Mouse (Mus musculus) midbrain, embryonic 15.5 days (tissue): ENCODE measurements around the gene AU021092. TPM values are rescaled to one million over a fixed set of nuclear protein-coding genes. Genes with fewer than 3 reads are reported as not detected.
A peak's percentile ranks its signal among the peaks of the same experiment; 100 is the strongest.

Source experiments
- ATAC-seq: fragments of 200-750 bp; cut with Nextera tagmentation; replicated peaks from 2 replicates; pipeline ENCODE4 v1.8.0; 2017; ENCODE audit warnings: moderate TSS enrichment
- H3K27ac ChIP-seq: fragments of 300-500 bp; sonication (generic); 2 replicates; pipeline ENCODE4 v1.5.1; 2015; ENCODE audit warnings: mild to moderate bottlenecking, inconsistent platforms
- H3K27me3 ChIP-seq: fragments of 300-500 bp; sonication (generic); replicated peaks from 2 replicates; pipeline ENCODE4 v1.6.1; 2015; ENCODE audit warnings: inconsistent platforms
- H3K36me3 ChIP-seq: fragments of 300-500 bp; sonication (generic); replicated peaks from 2 replicates; pipeline ENCODE4 v1.6.1; 2015; ENCODE audit warnings: inconsistent platforms
- H3K4me1 ChIP-seq: fragments of 300-500 bp; sonication (generic); 2 replicates; pipeline ENCODE4 v1.6.1; 2015; ENCODE audit warnings: inconsistent platforms
- H3K4me2 ChIP-seq: fragments of 300-500 bp; sonication (generic); 2 replicates; pipeline ENCODE4 v1.6.1; 2015; ENCODE audit warnings: inconsistent platforms, mild to moderate bottlenecking, moderate library complexity
- H3K4me3 ChIP-seq: fragments of 300-500 bp; sonication (generic); 2 replicates; pipeline ENCODE4 v1.5.1; 2015; ENCODE audit warnings: mild to moderate bottlenecking, inconsistent platforms
- H3K9ac ChIP-seq: fragments of 300-500 bp; sonication (generic); 2 replicates; pipeline ENCODE4 v1.6.1; 2015; ENCODE audit warnings: mild to moderate bottlenecking, inconsistent platforms
- H3K9me3 ChIP-seq: fragments of 300-500 bp; sonication (generic); 2 replicates; pipeline ENCODE4 v1.6.1; 2016; ENCODE audit warnings: inconsistent platforms
- WGBS: fragments of 180-500 bp; shearing (Covaris S2); methylation state at CpG from one replicate; pipeline ENCODE4 v1.1.7; 2015; ENCODE audit warnings: mixed read lengths; 5-methylcytosine and 5-hydroxymethylcytosine counted together
- polyA plus RNA-seq: library from polyadenylated mRNA; unstranded; fragments of >200 nt; fragmentation: Nextera tagmentation; extraction: Ambion mirVana; gene quantifications from 2 replicates; pipeline ENCODE4 v1.2.1, GENCODE M21; 2015

Gene AU021092
- polyA plus RNA-seq = 14.8 and 15.9 TPM in 2 replicates

DNA sequence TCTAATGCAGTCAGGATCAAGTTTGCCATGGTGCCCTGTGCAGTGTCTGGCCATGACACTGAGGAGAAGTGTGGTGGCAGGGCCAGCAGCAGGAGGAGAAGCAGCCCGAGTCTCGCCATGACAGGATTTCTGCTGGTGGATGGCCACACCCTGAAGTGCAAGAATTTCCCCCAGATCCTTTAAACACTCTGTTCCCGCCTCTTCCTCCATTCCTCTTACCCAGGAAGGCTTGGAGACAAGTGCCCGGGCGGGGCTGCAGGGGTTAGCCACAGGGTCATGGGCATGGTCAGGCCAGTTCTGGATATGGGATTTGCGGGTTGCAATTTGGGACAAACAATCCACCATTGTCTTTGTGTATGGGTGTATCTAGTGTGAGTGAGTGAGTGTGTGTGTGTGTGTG, at the start of gene AU021092:
AU021092 (minus strand) TSS at position 160 of the 400 bp plus-strand sequence.
- H3K27ac ChIP-seq = 0 out of 2 replicates have a peak within 1 kb of the TSS, but pooled peaks have one; percentile 29
- no peaks in the 10 kb centered on the region for H3K9me3 ChIP-seq

DNA sequence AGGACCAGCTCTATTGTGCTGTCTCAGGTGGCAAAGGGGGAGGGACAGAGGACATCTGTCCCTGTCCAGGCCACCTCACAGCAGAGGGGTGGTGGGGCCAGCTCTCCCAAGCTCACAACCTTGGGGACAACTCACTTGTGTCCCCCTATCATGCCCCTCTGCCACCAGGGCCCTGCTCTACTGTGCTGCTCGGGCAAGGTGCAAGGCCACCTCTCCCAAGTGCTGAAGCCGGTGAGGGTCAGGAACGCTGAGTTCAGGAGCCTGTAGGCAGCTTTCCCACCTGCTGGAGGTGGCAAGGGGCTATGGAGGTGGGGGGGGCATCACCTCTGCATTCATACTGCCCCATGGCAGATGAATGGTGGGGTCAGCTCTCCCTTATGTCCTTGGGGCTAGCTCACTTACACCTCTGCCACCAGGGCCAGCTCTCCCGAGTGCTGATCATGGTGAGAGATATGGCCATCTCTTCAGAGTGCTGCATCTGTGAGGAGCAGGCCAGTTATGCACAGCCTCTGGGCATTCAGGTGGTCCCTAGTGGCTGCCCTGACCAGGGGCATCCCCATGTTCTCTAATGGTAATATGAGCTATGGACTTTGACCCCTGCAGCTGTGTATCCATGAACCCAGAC, 49.4 kb upstream of the AU021092 start:
- Histone ChIP-seq H3K4me3 (no peak overlapping the region), H3K9ac (no peak overlapping the region), H3K4me1 (no peaks in the 10 kb centered on the region), H3K4me2 (no peak overlapping the region), H3K27me3 (no peaks in the 10 kb centered on the region), H3K36me3 (no peaks in the 10 kb centered on the region), H3K27ac (no peak overlapping the region), H3K9me3 (no peaks in the 10 kb centered on the region)
- no peak for ATAC-seq
- WGBS = 90% methylated on average over 4 of the region's 4 CpGs

More for the DNA sequence above, at the start of gene AU021092:
- Histone ChIP-seq H3K4me1 (no peaks in the 10 kb centered on the region), H3K4me3 (no peak within 1 kb of the TSS), H3K36me3 (no peaks in the 10 kb centered on the region), H3K27me3 (peaks cover 3% of the 10 kb centered on the region; the same call in 1 of the 2 replicates), H3K4me2 (no peak within 1 kb of the TSS), H3K9ac (no peak within 1 kb of the TSS)
- no peak for ATAC-seq
- WGBS = 85% methylated on average over 6 of the region's 6 CpGs

DNA sequence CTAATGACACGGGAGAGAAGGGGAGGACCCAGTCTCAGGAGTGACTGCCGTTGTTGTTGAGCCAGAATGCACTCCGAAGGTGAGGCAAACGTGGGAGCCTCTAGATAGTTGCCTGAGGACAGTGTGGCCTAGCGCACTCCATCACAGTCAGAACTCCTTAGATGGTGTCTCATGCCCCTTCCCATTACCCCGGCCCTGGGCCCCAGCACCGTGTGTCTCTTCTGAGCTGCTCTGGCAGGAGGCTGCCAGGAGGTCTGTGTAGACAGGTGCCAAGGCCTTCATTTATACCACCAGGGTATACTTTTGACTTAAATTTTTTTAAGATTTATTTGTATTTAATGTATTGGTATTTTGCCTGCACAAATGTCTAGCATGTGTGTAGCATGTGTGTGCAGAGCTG, 41.8 kb upstream of the AU021092 start:
- no peak overlapping the region for H3K4me3 ChIP-seq
- WGBS = 89% methylated on average over 7 of the region's 7 CpGs
- no peaks in the 10 kb centered on the region for H3K9me3 ChIP-seq
- no peak overlapping the region for H3K4me2 ChIP-seq
- H3K27me3 ChIP-seq = no peaks in the 10 kb centered on the region
- no peak overlapping the region for H3K27ac ChIP-seq
- H3K36me3 ChIP-seq = no peaks in the 10 kb centered on the region
- H3K4me1 ChIP-seq = no peaks in the 10 kb centered on the region
- ATAC-seq = no peak
- H3K9ac ChIP-seq = no peak overlapping the region

DNA sequence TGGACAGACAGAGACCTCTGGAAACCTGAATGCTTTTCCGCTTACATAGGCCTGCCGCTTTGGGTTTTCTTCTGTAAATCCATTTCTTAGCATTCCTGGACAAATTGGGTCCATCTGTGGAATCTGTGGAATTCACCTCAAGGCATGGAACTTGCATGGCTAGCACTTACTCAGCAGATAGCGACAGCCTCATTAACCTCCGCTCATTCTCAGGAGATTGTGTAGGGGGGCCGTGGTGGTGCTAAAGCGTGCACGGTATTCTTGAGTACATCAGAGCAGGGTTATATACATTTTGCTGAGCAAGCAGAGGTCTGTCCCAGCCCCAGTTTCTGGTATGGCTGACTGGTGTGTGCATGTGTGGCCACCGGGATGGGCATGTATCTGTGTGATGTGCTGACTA, 41.1 kb upstream of the AU021092 start:
- ATAC-seq = no peak
- Histone ChIP-seq H3K27ac (no peak overlapping the region), H3K9ac (no peak overlapping the region), H3K4me1 (no peaks in the 10 kb centered on the region), H3K4me2 (no peak overlapping the region), H3K4me3 (no peak overlapping the region), H3K36me3 (no peaks in the 10 kb centered on the region), H3K9me3 (no peaks in the 10 kb centered on the region), H3K27me3 (no peaks in the 10 kb centered on the region)
- WGBS = 86% methylated on average over 8 of the region's 8 CpGs

DNA sequence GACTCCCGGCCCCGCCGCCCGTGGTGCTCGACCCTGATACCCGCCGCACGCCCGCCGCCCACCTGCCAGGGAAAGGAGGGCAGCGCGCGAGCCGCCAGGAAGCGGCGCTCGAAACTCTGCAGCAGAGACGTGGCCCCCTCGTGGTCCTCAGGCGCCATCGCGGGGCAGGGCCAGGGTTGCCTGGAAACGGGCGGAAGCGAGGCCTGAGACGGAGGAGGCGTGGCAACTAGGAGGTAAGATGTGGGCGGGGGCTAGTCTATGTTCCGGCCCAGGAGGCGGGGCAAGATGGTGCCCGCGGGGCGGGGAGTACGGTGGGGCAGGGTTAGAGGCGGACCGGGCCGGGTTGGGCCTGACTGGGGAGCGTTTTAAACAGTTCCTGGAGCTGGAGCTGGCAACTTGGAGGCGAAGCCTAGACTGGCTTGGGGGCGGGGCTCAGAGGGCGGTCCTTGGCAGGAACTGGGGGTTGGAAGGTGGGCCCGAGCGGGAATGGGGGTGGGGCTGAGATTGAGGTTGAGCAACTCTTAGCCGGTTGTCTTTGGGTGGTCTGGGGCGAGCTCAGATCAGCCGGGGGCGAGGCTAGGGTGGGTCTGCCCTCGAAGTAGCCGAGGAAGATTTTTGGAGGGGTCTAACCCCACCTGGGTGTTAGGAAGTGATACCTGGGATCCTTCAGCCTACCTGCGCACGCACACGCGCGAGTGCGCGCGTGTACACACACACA, 33.8 kb upstream of the AU021092 start, which contains the start of gene Eef2kmt:
Eef2kmt (minus strand) TSS at position 205 of the 718 bp plus-strand sequence.
- ATAC-seq = peak; percentile 96
- 2% methylated on average over 57 of the region's 57 CpGs for WGBS
- Histone ChIP-seq H3K9ac (peak within 1 kb of the TSS; percentile 44), H3K27ac (peak within 1 kb of the TSS; percentile 46), H3K4me3 (peak within 1 kb of the TSS; percentile 54), H3K36me3 (no peaks in the 10 kb centered on the region), H3K27me3 (no peaks in the 10 kb centered on the region), H3K4me2 (peak within 1 kb of the TSS; percentile 84), H3K4me1 (peaks cover 20% of the 10 kb centered on the region), H3K9me3 (no peaks in the 10 kb centered on the region)

DNA sequence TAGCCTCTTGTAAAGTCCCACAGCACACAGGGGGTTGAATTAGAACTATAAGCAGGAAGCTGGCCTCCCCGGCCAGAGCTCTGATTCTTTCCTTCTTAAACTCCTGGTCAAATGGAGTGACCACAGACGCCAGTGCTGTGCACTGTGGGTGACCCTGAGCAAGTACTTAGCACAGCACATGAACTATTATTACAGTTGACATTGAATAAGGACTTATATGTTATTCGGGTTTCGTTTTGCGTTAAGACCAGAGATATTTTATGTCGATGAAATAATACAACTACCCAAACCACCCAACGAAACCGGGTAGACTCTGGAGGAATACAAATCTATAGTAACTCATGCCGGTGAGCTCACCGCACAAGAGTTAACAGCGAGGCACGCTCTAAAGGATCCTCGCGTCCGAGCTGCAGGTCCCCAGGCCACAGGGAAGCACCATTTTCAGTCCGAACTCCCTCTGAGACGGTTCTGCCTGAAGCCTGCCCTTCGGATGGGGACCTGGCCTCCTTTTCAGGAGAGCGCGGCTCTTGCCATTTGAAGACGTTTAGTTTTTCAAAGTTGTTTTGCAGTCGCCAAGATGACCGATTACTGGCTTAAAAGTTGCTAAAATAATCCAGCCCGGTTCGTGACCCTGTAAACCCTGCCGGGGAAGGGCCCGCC, 33.1 kb upstream of the AU021092 start:
- Histone ChIP-seq H3K36me3 (no peaks in the 10 kb centered on the region), H3K27ac (peak overlapping the region; percentile 46; the same call in 1 of the 2 replicates), H3K4me2 (peak overlapping the region; percentile 84), H3K4me3 (peak overlapping the region; percentile 54), H3K27me3 (no peaks in the 10 kb centered on the region), H3K9ac (peak overlapping the region; percentile 41), H3K9me3 (no peaks in the 10 kb centered on the region), H3K4me1 (peaks cover 20% of the 10 kb centered on the region)
- 3% methylated on average over 27 of the region's 27 CpGs for WGBS
- peak; percentile 16; the same call in 1 of the 2 replicates for ATAC-seq

DNA sequence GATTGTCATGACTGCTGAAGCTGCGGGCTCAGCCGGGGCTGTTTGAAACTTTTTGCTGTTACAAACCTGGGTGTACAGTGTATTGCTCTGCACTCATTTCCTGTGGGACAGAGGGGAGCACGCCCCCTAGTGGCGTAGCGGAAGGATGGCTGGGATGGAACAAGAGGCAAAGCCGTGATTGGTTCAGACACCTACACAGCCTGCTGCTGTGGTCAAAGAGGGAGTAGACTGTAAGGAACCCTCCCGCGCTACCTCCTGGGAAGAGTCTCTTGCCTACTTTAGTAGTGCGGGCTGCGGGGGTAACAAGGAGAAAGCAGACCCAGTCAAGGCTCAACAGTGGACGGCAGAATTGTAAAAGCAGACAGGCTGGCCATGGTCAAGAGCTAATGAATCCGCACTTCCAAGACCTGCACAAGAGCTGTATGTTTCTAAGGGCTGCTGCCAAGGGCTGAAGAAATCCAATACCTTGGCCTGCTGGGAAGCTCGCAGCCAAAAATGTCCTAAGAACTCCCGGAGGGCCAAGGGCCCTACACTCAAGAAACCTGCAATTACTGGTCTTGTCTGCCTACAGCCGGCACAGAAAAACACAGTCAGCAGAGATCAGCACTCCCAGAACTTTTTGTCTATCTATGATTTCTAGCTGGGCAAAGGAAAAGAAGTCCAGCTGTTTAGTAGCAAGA, 32.4 kb upstream of the AU021092 start:
- Histone ChIP-seq H3K4me1 (peaks cover 20% of the 10 kb centered on the region), H3K9ac (no peak overlapping the region), H3K27ac (no peak overlapping the region), H3K4me2 (peak overlapping the region; percentile 84), H3K4me3 (peak overlapping the region; percentile 54), H3K36me3 (no peaks in the 10 kb centered on the region), H3K27me3 (no peaks in the 10 kb centered on the region), H3K9me3 (no peaks in the 10 kb centered on the region)
- no peak for ATAC-seq
- 5% methylated on average over 15 of the region's 15 CpGs for WGBS

DNA sequence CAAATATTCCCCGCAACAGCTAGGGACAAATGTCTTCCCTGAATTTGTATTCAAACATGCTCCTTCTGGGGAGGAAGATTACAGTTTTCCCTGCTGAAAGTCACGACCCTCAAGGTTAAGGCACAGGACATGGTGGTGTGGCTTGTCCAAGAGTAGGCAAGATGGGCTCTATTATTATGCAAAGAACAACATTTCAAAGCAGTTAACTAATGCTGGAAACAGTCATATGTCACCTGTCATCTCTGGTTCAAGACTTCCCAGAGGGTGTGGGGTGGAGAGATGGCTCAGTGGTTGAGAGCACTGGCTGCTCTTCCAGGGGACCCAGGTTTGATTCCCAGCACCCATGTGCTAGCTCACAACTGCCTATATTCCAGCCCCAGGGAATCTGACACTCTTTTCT, 30.2 kb upstream of the AU021092 start:
- 89% methylated on average over 2 of the region's 2 CpGs for WGBS
- H3K36me3 ChIP-seq = 0 out of 2 replicates have a peak, but pooled peaks cover 6% of the 10 kb centered on the region

DNA sequence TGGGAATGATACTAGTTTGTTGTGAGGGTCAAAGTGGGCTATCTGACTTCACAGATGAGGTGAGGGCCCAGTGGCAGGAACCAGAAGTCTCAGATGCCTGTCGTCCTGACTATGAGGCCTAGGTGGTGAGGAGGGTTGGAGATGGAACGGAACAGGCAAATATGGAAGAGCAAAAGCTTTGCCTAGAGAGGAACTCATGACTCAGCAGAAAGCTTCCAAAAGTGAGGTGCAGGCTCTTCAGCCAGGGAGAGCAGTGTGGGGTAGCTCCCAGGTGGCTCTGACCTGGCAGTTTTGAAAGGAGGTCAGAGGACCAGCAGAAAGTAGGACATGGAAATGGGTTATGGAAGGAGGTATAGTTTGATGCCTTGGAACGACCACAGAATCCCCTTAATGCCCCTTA, 28.8 kb upstream of the AU021092 start:
- ATAC-seq = no peak
- Histone ChIP-seq H3K27ac (no peak overlapping the region), H3K4me3 (no peak overlapping the region), H3K36me3 (0 out of 2 replicates have a peak, but pooled peaks cover 6% of the 10 kb centered on the region), H3K27me3 (no peaks in the 10 kb centered on the region), H3K4me2 (no peak overlapping the region), H3K9ac (no peak overlapping the region), H3K4me1 (peaks cover 14% of the 10 kb centered on the region), H3K9me3 (no peaks in the 10 kb centered on the region)
- 87% methylated on average over 3 of the region's 3 CpGs for WGBS

More for the DNA sequence above, 30.2 kb upstream of the AU021092 start:
- Histone ChIP-seq H3K4me2 (no peak overlapping the region), H3K4me1 (peaks cover 20% of the 10 kb centered on the region), H3K9ac (no peak overlapping the region), H3K4me3 (no peak overlapping the region), H3K9me3 (no peaks in the 10 kb centered on the region), H3K27me3 (no peaks in the 10 kb centered on the region), H3K27ac (no peak overlapping the region)
- no peak for ATAC-seq

DNA sequence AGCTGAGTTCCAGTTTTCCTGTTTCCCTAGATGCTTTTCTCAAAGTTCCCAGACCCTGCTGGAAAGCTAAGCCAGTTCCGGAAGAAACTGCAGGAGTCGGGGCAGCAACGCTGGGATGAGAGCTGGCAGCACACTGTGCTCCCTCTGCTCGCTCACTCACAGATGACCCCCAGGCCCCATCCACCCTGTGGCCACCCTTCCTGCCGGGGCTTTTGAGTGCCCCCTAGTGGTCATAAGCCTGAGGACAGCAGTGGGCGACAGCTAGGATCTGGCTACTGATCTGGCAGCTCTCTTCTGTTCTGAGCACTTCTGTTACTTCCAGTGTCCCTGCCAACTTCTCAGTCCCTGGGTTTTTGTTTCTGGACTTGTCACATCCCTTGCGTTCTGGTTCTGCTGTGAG, 22.3 kb upstream of the AU021092 start:
- Histone ChIP-seq H3K4me3 (no peak overlapping the region), H3K9me3 (no peaks in the 10 kb centered on the region), H3K27me3 (no peaks in the 10 kb centered on the region), H3K9ac (no peak overlapping the region), H3K36me3 (peaks cover 24% of the 10 kb centered on the region; the same call in 1 of the 2 replicates), H3K4me1 (no peaks in the 10 kb centered on the region), H3K27ac (no peak overlapping the region), H3K4me2 (no peak overlapping the region)
- WGBS = 35% methylated on average over 7 of the region's 7 CpGs
- ATAC-seq = no peak; the same call in 1 of the 2 replicates

DNA sequence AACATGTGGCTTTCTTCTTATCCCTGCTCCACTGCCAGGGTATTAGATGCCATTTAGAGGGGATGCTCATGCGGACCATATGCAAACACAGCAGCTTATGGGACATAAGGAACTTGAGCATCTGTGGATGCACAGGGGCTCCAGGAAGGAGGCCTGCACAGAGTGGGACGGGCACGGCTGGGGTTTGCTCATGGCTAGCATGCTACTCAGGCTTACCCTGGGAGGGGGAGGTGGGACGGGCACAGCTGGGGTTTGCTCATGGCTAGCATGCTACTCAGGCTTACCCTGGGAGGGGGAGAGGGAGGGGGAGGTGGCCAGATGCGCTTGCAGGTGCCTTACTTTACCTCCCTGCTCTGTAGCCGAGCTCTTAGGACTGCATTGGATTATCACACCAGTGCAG, 20.8 kb upstream of the AU021092 start:
- WGBS = 91% methylated on average over 6 of the region's 6 CpGs
- Histone ChIP-seq H3K27ac (no peak overlapping the region), H3K27me3 (no peaks in the 10 kb centered on the region), H3K36me3 (peaks cover 21% of the 10 kb centered on the region; the same call in 1 of the 2 replicates), H3K4me3 (no peak overlapping the region), H3K9ac (no peak overlapping the region), H3K4me1 (no peaks in the 10 kb centered on the region), H3K9me3 (no peaks in the 10 kb centered on the region), H3K4me2 (no peak overlapping the region)
- ATAC-seq = no peak

DNA sequence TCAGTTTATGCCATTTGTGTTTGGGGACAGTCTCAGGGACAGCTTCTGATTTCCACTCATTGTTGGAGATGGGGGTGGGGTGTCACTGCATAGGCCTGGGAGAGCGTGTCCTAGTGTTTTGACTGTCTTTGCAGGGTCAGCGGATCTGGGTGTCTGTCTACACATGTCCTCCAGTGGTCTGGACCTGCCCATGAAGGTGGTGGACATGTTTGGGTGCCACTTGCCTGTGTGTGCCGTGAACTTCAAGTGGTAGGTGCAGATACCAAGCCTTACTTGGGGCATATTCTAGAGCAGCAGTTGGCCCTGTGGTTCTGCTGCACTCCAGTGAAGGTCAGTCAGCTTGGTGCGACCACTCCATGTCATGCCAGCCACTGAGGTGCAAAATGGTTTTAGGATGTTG, 20.3 kb upstream of the AU021092 start:
- no peaks in the 10 kb centered on the region for H3K9me3 ChIP-seq

More for the DNA sequence above, 20.3 kb upstream of the AU021092 start:
- no peak overlapping the region for H3K4me2 ChIP-seq
- H3K4me1 ChIP-seq = no peaks in the 10 kb centered on the region
- H3K27ac ChIP-seq = no peak overlapping the region
- no peaks in the 10 kb centered on the region for H3K27me3 ChIP-seq
- peaks cover 21% of the 10 kb centered on the region; the same call in 1 of the 2 replicates for H3K36me3 ChIP-seq
- WGBS = 94% methylated on average over 4 of the region's 4 CpGs
- ATAC-seq = no peak
- no peak overlapping the region for H3K4me3 ChIP-seq
- H3K9ac ChIP-seq = no peak overlapping the region
